Mouse (Mus musculus): ENCODE data around the gene Kdm2a. TPM values are rescaled to one million over a fixed set of nuclear protein-coding genes. Genes with fewer than 3 reads are reported as not detected.

Gene Kdm2a
- total RNA-seq, 2 experiments from 2014 or later, result 70.1 to 71.5 TPM

Other genes with a start within 250 kb of the Kdm2a start
- 10 to 100 TPM; 82.0 to 88.5 TPM for gene Coro1b, start 249.7 kb downstream of the Kdm2a start, total RNA-seq (2021)
- 1 to 10 TPM; 1.3 to 2.5 TPM for gene Ptprcap, start 244.7 kb downstream of the Kdm2a start, total RNA-seq (2021)
- 10 to 100 TPM; 31.6 to 39.9 TPM for gene Rps6kb2, start 234.9 kb downstream of the Kdm2a start, total RNA-seq (2021)
- 1 to 10 TPM; 3.0 to 3.6 TPM for gene Carns1, start 222.8 kb downstream of the Kdm2a start, total RNA-seq (2021)
- 1 to 10 TPM; 1.6 to 2.1 TPM for gene Tbc1d10c, start 207.0 kb downstream of the Kdm2a start, total RNA-seq (2021)
- gene Ppp1ca, start 206.2 kb downstream of the Kdm2a start, total RNA-seq (2021), result 100 to 1,000 TPM; 295 to 307 TPM
- gene Rad9a, start 196.6 kb downstream of the Kdm2a start, total RNA-seq (2021), result 1 to 10 TPM; 8.0 to 8.9 TPM
- under 1 TPM; 0.36 to 0.75 TPM for gene Clcf1, start 184.0 kb downstream of the Kdm2a start, total RNA-seq (2021)
- gene AC109138.7, start 183.9 kb downstream of the Kdm2a start, total RNA-seq (2021), result not detected
- gene Pold4, start 166.4 kb downstream of the Kdm2a start, total RNA-seq (2021), result 10 to 100 TPM; 14.4 to 15.8 TPM
- gene Ssh3, start 129.1 kb downstream of the Kdm2a start, total RNA-seq (2021), result 10 to 100 TPM; 49.0 to 66.1 TPM
- gene Ankrd13d, start 115.1 kb downstream of the Kdm2a start, total RNA-seq (2021), result 10 to 100 TPM; 76.3 to 89.4 TPM
- gene Grk2, start 92.1 kb downstream of the Kdm2a start, total RNA-seq (2021), result 100 to 1,000 TPM; 141 to 147 TPM
- 1 to 10 TPM; 2.2 to 2.3 TPM for gene Rhod, start 41.1 kb upstream of the Kdm2a start, total RNA-seq (2021)
- 10 to 100 TPM; 21.4 to 21.5 TPM for gene Syt12, start 79.2 kb upstream of the Kdm2a start, total RNA-seq (2021)
- gene 2010003K11Rik, start 100.3 kb upstream of the Kdm2a start, total RNA-seq (2021), result not detected
- 10 to 100 TPM; 39.4 to 47.9 TPM for gene Pcx, start 112.2 kb upstream of the Kdm2a start, total RNA-seq (2021)
- gene Lrfn4, start 217.4 kb upstream of the Kdm2a start, total RNA-seq (2021), result 10 to 100 TPM; 67.0 to 67.3 TPM
- gene Rce1, start 227.4 kb upstream of the Kdm2a start, total RNA-seq (2021), result 10 to 100 TPM; 19.8 to 20.9 TPM

Measured in layer of hippocampus, postnatal 10 days (tissue).